Mouse (Mus musculus): ENCODE data around the gene Gng12.
A peak's percentile ranks its signal among the peaks of the same experiment; 100 is the strongest.

Gng12 gene

DNA sequence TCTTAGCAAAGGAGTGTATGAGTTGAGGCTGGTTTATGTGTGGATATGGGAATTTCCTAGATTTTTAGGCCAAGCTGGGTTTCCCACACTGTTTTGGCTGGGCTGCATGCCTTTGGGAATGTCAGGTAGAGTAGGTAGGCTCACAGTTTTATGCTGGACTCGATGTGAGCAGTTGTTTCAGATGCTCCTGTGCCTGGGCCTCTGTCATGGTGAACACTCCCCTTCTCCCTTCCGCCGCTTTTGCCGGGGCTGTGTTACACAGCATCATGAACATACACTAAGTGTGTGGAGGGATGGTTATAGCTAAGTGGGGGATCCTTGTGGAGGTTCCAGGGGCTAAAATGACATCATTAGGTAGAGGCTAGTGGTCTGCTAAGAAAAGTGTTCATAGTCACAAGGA, 24.6 kb downstream of the Gng12 start:
- DNase-seq: no peak

DNA sequence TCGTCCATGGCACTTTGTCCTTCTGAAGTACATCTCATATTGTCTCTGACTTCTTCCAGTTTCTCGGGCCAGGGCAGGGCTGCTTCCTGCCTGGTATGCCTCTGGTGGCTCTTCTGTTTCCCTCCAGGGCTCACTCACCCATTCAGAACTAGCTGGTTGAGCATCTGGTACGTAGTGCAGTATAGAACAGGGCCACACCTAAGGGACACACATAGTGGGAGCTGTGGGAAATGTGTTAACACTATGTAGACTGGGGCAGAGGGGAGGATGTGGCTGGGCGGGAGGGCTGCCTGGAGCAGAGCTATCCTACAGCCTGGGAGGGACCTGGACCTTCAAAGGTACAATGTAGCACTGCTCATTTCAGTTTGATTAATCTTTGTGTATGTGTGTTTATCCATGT, 25.6 kb downstream of the Gng12 start:
- DNase-seq: no peak

DNA sequence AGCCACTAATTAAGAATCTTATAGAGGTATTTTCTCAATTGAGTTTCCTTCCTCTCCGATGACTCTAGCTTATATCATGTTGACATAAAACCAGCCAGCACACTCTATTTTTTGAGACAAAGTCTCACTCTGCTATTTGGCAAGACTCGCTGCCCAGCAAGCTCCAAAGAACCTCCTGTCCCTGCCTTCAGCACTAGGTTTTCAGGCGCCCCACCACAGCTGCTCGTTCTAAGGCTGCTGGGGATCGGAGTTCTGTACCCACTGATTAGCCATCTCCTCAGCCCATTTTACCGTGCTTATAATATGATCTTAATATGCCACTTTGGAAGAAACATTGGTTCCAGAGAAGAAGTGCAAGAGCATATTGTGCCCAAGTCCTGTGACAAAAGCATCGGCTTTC, 26.3 kb downstream of the Gng12 start:
- DNase-seq: no peak

DNA sequence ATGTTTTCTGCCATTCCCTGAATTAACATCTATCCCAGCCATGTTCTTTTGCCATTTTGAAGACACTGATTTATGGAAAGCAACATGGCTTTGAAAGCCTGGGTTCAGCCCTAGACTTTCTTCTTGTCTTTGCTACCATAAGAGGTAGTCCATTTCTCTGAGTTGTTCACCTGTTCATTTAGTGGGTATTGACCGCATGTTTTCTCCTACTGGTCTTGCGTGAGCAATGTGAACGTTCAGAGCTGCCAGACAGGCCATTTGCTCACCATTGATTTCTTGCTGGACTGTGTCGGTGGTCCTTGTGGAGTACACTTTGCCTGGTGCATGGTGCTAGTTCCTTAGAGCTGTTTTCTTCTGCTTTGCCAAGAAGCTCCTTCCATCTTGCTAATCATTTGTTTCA, 27.7 kb downstream of the Gng12 start:
- no peak for DNase-seq

DNA sequence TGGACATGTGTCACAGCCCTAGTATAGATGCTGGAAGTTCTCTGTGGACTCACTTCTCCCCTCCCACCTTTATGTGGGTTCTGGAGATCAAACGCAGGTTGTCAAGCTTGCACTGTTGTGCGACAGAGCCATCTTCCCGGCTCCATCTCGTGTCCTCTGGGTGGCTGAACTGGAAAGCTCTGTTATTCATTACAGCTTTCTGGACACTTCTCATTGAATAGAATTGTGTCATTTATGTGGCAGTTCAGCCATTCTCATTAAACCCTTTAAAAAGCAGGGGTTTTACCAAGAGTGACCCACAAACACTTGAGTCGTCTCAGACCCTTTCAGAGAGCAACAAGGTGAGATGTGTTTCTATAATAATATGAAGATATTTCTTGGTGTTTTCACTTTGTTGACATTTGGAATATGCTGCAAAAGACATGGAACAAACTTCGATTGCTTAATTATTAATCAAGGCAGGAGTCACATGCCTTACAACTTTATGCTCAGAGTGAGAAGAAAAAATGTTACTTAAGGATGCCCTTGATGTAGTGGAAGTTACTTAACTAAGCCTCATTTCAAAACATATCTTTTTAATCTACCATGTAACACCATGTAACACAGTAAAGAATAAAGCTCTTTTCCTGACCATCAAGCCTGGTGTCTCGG, 28.2 kb downstream of the Gng12 start:
- no peak for DNase-seq

DNA sequence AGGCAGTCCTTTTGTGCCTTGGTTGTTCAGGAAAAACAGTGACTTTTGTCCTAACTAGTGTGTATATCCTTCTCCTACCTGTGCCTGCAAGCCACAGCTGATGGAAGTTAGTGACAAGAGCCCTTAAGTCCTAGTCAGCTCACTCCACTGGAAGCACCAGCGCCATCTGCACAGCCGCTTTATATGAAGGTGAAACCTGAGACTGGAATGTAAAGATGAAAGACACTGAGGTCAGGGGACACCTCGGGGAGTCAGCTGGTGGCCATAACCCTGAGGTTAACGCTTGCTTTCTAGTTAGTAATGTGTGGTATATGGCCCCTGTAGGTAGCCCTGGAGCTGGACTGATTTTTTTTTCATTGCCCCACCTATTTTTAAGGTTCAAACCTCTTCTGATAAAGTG, 30.1 kb downstream of the Gng12 start:
- DNase-seq: no peak

DNA sequence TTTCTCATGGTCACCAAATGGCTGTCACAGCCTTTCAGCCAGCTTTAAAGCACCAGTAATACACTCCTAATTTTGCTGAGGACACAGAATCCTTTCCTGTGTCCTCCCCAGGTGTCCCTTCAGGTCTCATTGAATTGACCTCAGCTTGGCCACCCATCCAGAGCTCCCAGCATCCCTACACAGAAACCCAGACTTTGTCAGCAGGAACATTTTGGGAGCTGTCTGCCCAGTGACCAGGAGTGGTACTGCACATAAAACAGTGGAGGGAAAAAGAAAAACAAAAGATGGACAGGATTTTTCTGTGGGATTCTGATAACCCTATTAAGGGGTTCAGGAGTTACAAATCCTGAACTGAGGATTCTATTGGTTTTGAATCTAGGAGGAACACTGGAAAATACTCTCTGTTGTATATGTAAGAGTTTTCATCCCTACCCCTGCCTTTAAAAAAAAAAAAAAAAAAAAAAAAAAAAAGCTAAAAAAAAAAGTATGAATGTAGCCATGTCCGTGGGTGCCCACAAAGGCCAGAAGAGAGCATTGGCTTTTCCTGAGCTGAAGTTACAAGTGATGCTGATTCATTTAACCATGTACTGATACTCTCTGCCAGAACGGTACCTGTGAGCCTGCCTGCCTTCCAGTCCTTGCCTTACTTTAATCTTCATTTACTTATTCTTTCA, 32.9 kb downstream of the Gng12 start:
- DNase-seq: no peak

DNA sequence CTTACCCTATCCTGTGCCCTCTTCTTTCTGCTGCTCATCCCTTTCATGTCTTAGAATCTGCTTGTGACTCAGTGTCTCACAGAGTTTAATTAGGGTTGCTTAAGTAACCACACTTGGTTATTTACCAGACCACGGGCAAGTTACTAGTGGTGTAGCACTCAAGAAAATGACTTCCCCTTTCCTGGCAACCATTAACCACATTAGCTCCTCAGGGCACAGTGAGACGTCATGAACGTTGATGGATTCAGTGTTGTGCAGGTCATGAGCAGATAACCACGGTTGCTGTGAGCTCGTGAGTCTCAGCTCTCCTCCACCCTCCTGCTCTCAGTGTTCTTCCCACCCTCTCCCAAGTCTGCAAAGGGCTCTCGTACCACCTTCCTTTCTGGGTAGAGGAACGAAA, 33.5 kb downstream of the Gng12 start:
- DNase-seq: peak; percentile 14

DNA sequence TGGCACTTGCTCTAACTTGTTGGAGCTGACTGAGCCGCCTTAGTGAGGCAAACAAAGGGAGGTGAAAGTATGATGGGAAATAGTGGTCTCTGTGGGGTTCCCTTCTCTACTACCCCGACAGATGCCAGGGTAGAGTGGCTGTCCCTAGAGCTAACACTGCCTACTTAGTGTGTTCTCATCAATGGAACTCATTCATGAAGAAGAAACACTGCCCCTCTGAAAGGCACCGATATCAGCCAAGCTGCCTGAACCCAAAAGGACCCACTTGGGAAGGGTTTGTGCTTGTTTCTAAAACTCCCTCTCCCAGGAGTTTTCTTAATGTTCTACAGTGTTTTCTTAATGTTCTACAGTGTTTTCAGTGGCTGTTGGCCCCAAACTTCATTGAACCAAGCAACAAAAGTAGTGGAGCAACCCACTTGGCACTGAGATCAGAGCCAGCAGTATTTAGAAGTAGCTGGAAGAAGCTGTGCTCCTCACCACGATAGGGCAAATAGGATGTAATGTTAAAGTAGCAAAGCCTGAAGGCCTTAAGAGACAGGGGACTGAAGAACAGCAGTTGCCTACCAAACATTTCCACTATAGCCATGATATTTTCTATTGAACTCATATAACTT, 36.1 kb downstream of the Gng12 start:
- no peak for DNase-seq

DNA sequence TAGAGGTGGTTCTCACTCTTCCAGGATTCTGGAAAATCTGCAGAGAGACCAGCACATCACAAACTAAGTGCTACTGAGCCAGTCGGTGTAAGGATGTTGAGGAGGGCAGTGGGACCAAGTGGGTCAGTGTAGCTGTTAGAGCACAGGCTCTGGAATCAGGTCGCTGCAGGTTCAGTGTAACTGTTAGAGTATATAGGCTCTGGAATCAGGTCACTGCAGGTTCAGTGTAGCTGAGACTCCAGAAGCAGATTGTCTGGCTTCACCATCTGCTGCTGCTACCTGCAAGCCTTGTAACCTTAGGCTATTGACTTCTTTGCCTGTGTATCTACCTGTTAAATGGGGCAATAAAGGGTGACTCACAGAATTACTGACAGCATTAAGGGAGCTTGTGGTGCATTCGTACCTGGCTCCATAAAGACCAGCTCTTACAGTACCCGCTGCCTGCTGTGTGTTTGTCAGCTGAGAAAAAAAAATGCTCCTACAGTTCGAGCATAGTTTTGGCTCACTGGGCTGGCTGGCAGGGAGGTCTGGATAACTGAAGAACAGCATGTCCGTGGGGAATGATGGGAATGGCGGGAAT, 44.5 kb downstream of the Gng12 start:
- no peak for DNase-seq

DNA sequence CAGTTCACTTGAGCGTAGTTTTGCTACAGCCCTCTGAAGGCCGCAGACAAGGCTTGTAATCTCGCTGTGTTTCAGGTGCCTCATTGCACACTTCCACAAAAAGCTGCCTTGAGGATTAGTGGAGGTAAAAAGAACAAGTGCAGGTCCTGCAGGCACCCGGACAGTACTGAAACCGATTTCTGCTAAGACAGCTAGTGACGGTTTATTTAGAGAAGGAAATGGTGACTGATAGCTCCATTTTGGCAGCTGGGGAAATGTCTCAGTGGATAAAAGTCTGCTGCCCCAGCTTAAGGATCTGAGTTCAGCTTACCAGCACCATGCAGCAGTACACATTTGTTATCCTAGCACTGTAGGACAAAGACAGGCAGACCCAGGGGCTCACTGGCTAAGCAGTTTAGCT, 45.6 kb downstream of the Gng12 start:
- no peak for DNase-seq

DNA sequence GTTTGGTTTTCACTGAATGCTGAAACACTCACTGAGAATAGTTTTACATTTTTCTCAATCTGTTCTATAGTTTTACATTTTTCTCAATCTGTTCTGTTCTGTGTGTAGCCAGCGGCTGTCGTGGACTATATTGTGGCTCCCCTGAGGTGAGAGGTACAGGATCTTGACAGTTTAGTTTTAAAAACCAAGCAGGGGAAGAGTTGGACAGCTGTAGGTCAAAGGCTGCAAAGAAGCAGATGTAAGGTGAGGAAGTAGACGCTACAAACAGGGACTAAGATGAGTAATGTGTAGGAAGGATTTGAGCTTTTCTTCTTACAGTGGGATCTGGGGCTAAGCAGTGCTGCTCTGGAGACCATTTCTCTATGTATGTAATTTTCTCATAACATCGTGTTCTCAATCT, 46.6 kb downstream of the Gng12 start:
- no peak for DNase-seq

DNA sequence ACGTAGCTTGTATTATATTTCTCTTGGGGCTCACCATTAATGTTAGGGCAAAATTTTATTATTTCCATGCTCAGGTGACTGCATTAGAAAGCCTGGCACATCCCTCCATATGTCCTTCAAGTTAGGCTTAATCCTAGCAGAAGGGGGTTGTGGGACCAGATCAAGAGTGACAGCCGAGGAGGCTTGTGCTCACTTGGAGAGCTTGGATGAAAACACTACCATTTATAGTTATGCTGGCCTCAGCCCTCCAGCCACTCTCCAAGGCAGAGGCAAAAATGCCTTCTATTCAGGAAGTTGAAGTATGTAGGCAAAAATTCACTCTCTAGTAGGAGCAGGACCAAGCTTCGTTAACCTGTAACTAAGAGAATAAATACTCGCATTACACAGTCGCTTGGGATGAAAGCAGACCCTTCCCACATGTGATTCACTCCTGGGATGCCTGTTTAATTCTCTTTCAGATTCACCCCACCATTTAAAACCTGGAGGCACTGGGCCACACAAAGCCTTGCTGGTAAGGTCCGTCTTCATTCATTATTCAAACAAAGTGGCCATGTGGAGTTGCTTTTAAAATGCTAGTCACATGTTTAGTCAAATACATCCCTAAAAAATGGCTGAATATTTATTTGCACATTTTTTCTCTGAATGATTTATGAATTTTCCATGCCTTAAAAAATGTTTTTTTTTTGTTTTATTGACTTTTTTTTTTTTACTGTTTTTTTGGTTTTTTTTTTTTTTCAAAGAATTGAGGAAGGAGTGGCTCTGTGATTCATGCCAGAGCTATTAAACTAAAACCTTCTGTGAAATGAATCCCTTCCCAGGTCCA, 47.4 kb downstream of the Gng12 start:
- DNase-seq: no peak

DNA sequence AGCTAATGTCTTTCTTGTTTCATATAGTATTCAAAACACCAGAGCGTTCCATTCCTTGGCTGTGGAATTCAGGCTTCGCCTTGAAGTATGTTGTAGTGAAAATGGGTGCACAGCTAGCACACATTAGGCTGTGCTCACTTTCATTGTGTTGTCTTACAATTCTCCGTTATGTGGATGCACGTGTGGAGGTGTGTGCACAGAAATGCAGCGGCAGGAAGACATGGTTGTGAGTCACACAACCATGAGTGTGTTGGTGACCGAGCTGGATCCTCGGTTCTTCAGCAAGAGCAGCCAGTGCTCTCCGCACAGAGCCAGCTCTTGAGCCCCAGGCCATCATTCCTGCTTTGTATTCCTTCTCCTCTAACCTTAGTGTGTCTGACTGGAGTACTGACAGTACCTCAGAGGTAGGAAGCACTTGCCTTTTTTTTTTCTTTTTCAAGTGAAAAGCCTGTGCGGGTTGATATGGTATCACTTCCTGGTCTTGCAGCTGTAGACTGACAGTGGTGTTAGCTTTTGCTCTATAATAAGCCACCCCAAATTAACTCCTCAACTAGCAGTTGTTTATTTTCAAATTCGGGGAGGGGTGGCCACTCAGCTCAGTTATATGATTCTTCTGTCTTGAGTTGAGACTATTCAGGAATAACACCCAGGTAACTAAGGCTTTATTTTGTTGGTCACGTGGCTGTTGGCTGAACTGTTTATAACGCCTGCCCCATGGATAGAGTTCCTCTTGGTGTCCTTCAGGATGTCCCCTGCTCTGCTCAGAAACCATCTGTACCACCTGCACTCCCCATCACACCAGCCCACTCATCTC, 48.2 kb downstream of the Gng12 start:
- no peak for DNase-seq

DNA sequence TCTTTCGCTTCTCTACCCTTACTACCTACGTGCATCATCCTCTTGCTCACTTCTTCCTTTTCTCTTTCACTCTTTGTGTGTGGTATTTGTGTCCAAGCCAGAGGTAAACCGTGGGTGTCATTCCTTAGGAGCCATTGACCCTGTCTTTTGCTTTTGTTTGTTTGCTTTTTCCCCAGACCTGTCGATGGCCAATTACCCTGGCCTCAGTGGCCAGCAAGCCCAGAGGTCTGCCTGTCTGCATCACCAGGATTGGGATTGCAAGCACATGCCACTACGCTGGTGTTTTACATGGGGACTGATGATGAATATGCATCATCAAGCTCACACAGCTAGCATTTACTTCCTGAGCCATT, 48.8 kb downstream of the Gng12 start:
- DNase-seq: no peak

DNA sequence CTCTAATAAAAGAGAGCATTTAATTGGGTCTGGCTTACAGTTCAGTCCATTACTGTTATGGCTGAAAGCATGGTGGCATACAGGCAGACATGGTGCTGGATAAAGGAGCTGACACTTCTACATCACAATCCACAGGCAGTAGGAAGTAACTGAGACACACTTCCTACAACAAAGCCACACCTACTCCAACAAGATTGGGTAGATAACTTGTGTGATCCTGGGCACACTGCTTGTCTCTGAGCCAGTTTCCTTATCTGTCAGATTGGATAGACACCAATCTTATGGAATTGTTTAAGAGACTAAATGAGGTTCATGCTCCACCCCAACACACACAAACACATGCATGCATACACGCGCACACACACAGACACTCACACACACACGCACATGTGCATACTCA, 51.9 kb downstream of the Gng12 start:
- no peak for DNase-seq

DNA sequence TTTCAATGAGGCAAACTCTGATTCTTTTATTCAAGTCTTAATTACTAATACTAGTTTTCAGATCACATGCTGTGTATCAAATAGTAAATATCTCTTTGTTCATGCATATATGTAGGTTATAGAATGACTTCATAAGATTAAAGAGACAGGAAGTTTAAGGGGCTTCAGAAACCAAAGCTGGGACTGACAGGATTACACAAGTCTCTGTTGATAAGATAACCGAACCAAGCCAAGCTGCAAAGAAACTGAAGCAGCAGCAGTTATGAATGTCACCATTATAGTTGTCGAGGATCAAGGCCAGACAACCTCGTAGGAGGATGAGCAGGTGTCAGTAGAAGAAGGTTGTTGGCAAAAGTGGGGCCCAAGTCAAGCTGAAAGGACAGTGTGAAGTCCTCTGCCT, 52.7 kb downstream of the Gng12 start:
- no peak for DNase-seq

DNA sequence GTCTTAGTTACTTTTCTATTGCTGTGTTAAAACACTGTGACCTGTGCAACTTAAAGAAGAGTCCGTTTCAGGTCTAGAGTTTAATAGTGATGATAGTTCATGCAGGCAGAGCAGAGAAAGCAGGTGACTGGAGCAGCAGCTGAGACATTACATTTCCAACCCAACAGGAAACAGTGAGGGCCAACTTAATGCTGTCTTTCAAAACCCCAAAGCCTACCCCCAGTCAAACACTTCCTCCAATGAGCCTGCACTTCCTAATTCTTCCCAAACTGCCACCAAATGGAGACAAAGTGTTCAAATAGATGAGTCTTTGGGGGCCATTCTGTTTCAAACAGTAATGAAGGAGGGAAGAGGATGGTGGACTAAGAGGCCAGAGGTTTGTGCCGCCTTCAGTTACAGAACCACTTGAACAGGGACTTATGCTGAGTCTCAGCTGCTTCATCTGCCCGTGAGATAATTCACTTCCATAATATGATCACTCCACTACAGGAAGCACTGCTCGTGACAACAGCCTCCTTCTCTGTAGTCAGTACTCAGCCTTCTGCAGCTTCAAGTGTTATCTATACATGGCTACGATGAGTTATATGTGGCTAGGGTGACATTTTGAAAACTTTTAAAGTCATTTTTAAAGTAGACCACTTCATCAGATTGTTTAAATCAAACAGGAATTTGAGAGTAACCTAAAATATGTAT, 55.7 kb downstream of the Gng12 start:
- no peak for DNase-seq

DNA sequence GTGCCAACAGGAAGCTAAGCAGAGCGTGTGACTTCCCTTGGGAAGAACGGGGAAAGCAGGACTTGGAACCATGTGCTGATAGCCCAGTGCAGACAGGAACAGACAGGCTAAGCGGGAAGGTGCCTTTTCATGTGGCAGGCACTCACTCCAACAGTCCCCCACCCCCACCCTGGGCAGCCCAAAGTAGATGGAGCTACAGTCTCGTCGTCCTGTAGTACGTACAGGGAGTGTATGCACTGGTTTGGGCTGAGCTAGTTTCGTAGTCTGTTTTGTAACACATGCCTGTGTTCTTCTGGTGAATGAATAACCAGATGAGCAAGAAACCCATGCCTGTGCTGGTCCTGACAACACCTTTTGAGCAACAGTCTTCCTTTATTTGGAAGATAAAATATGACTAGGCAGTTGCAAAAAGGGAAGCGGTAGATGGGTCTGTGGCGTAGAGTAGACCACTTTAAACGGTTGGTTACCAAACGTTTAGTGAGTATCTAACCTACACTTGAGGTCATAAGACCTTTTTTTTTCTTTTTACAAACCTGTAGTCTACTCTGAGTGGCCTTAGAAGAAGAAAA, 57.8 kb downstream of the Gng12 start:
- DNase-seq: peak; percentile 38

DNA sequence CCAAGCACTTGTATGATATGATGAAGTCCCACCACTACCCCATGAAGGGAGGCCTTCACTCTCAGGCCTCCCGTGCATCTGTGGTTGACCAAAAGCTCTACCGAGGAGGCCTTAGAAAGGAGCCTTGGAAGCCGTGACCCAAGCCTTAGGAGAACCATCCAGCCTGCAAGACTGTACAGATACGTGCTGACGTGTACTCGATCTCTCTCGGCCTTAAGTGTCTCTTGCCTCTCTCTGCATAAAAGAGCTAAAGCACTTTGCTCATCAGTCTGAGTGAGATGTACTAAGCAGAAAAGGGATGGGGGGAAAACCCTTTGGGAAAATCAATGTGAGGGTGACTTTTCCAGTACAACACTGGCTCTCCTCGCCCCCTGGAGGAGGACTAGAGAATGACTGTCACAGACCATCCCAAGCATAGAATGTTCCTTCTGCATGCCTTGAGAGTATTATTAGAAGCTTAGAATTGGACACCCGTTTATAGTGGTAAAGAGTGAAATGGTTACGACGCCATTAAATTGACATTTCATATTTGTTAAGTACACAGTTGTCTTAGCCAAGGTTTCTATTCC, 59.0 kb downstream of the Gng12 start:
- peak; percentile 41 for DNase-seq

All from liver (tissue).